Mouse (Mus musculus) G1E (cell line): ENCODE results near the gene Lipa. TPM values are rescaled to one million over a fixed set of nuclear protein-coding genes. Genes with fewer than 3 reads are reported as not detected.
A peak's percentile ranks its signal among the peaks of the same experiment; 100 is the strongest.

Source experiments
- ATAC-seq: 2 replicates; pipeline ENCODE4 v1.8.0; 2016; ENCODE audit warnings: mild to moderate bottlenecking; ENCODE audit not compliant: insufficient number of reproducible peaks, poor library complexity, low FRiP score, severe bottlenecking; ENCODE audit errors: extremely low read depth
- DNase-seq: peaks from one replicate; pipeline ENCODE4 v3.0.0; 2012; ENCODE audit warnings: low spot score
- H3K27me3 ChIP-seq: 2 replicates; pipeline ENCODE4 v1.6.1; 2012; ENCODE audit warnings: mild to moderate bottlenecking, low read length, inconsistent platforms; ENCODE audit not compliant: insufficient read depth
- H3K36me3 ChIP-seq: replicated peaks from 2 replicates; pipeline ENCODE3; 2012; ENCODE audit warnings: mild to moderate bottlenecking, inconsistent platforms
- H3K4me1 ChIP-seq: 2 replicates; pipeline ENCODE4 v1.6.1; 2012; ENCODE audit warnings: low read depth, low read length, inconsistent platforms, mixed read lengths; ENCODE audit not compliant: insufficient read depth
- H3K4me3 ChIP-seq: 2 replicates; pipeline ENCODE4 v1.5.1; 2012; ENCODE audit warnings: low read depth, mild to moderate bottlenecking, inconsistent platforms, low read length, moderate library complexity, mixed read lengths
- H3K9me3 ChIP-seq: replicated peaks from 2 replicates; pipeline ENCODE4 v1.6.1; 2012; ENCODE audit warnings: inconsistent platforms
- CTCF ChIP-seq: IDR thresholded peaks from 2 replicates; pipeline ENCODE4 v1.5.1; 2012; ENCODE audit warnings: low read depth, low read length, inconsistent platforms, mixed read lengths
- GATA1 ChIP-seq: IDR thresholded peaks from 2 replicates; pipeline ENCODE4 v1.6.1; 2012; ENCODE audit warnings: borderline replicate concordance, low read length, inconsistent platforms, mixed read lengths
- GATA2 ChIP-seq: IDR thresholded peaks from 2 replicates; pipeline ENCODE4 v1.6.1; 2012; ENCODE audit warnings: low read depth, low read length, inconsistent platforms, borderline replicate concordance
- POLR2AphosphoS5 ChIP-seq: IDR thresholded peaks from 2 replicates; pipeline ENCODE4 v1.6.1; 2012; ENCODE audit warnings: low read depth, low read length, inconsistent platforms; ENCODE audit not compliant: insufficient replicate concordance
- TAL1 ChIP-seq: conservative IDR thresholded peaks from 2 replicates; pipeline ENCODE4 v1.6.1; 2012; ENCODE audit warnings: low read depth, low read length, inconsistent platforms, mixed read lengths
- polyA plus RNA-seq: library from polyadenylated mRNA; stranded (reverse); fragments of >175 nt; gene quantifications from 2 replicates; pipeline ENCODE4 v1.2.3, GENCODE M21; 2012
- total RNA-seq, 2 experiments: library from RNA; stranded (forward) in 1 of 2; stranded (reverse) in 1 of 2; fragments of 200-1000 nt in 1 of 2; fragments of >200 nt in 1 of 2; fragmentation: Nextera tagmentation in 1 of 2; gene quantifications; 2 replicates each; pipeline ENCODE4 v1.2.3; 2014 to 2017

The Lipa gene
- total and polyA plus RNA-seq, 3 experiments: 0.22 TPM; not detected in 2

- Histone ChIP-seq H3K27me3 (no peaks in the 10 kb centered on the region), H3K4me1 (no peaks in the 10 kb centered on the region), H3K36me3 (no peaks in the 10 kb centered on the region), H3K4me3 (no peak overlapping the region), H3K9me3 (no peaks in the 10 kb centered on the region)
- DNase-seq (no peak), ATAC-seq (no peak)
- TF ChIP-seq GATA1: no peak
- no peak for TF ChIP-seq TAL1
- TF ChIP-seq GATA2: no peak
- TF ChIP-seq POLR2AphosphoS5: no peak
- no peak for TF ChIP-seq CTCF
These were observed 22.0 kb downstream of the Lipa start for GRCm38 (mm10) chr19:34505161-34505721.

DNA sequence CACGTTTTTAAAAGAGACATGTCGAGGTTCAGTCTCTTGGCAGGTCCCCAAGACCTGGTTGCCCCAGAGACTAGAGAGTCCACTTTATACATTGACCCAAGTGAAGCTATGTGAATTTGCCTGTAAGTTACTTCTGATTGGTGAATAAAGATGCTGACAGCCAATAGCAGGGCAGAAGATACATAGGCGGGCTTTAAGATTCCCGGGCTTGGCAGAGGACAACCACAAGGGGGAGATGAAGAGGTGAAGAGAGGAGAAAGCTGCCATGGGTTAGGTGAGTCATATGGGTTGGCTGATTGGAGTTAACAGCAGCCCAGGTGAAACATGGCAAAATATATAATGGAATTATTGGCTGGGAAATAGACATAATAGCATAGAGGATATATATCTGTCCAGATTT is 26.5 kb downstream of the Lipa start:
- no peaks in the 10 kb centered on the region for H3K4me1 ChIP-seq
- H3K27me3 ChIP-seq: no peaks in the 10 kb centered on the region
- H3K4me3 ChIP-seq: no peak overlapping the region
- peak; percentile 10; the same call in 1 of the 2 replicates for TF ChIP-seq CTCF
- TF ChIP-seq GATA1: no peak
- no peak for TF ChIP-seq GATA2
- no peaks in the 10 kb centered on the region for H3K36me3 ChIP-seq
- peak; percentile 6 for DNase-seq
- no peak; the same call in 1 of the 2 replicates for ATAC-seq
- no peaks in the 10 kb centered on the region for H3K9me3 ChIP-seq

GRCm38 (mm10) chr19:34496353-34496752 is 30.9 kb downstream of the Lipa start:
- Histone ChIP-seq H3K4me3 (no peak overlapping the region), H3K9me3 (no peaks in the 10 kb centered on the region), H3K36me3 (no peaks in the 10 kb centered on the region), H3K27me3 (no peaks in the 10 kb centered on the region), H3K4me1 (no peaks in the 10 kb centered on the region)
- DNase-seq (no peak), ATAC-seq (no peak)
- TF ChIP-seq GATA1 (no peak), TAL1 (no peak), POLR2AphosphoS5 (no peak), GATA2 (no peak), CTCF (no peak)

DNA sequence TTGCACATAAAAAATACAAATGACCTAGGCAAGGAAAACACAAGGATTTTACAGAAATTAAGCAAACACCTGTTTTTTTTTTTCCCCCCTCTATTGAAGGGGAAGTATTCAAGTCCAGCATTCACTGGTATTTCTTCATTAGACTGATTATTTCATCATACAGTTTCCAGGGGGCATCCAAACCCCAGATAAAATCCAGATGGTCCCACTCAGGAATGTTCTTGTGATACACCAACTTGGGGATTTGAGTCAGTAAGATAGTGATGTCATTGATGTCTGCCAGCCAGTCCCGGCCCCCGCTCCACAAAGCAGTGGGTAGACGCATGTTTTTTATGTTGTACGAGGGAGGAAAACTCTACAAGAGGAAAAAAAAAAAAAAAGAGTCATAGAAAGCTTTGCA is 33.4 kb downstream of the Lipa start:
- Histone ChIP-seq H3K9me3 (no peaks in the 10 kb centered on the region), H3K27me3 (no peaks in the 10 kb centered on the region), H3K36me3 (no peaks in the 10 kb centered on the region), H3K4me1 (no peaks in the 10 kb centered on the region), H3K4me3 (no peak overlapping the region)
- no peak for DNase-seq
- ATAC-seq: no peak
- no peak for TF ChIP-seq CTCF
- no peak for TF ChIP-seq GATA1

GRCm38 (mm10) chr19:34483547-34483946 is 43.7 kb downstream of the Lipa start:
- ATAC-seq (no peak), DNase-seq (peak; percentile 10)
- H3K9me3 ChIP-seq: no peaks in the 10 kb centered on the region
- H3K4me3 ChIP-seq: no peak overlapping the region
- H3K4me1 ChIP-seq: no peaks in the 10 kb centered on the region
- H3K36me3 ChIP-seq: no peaks in the 10 kb centered on the region
- H3K27me3 ChIP-seq: no peaks in the 10 kb centered on the region
- TF ChIP-seq CTCF (no peak), GATA2 (no peak), TAL1 (no peak)

DNA sequence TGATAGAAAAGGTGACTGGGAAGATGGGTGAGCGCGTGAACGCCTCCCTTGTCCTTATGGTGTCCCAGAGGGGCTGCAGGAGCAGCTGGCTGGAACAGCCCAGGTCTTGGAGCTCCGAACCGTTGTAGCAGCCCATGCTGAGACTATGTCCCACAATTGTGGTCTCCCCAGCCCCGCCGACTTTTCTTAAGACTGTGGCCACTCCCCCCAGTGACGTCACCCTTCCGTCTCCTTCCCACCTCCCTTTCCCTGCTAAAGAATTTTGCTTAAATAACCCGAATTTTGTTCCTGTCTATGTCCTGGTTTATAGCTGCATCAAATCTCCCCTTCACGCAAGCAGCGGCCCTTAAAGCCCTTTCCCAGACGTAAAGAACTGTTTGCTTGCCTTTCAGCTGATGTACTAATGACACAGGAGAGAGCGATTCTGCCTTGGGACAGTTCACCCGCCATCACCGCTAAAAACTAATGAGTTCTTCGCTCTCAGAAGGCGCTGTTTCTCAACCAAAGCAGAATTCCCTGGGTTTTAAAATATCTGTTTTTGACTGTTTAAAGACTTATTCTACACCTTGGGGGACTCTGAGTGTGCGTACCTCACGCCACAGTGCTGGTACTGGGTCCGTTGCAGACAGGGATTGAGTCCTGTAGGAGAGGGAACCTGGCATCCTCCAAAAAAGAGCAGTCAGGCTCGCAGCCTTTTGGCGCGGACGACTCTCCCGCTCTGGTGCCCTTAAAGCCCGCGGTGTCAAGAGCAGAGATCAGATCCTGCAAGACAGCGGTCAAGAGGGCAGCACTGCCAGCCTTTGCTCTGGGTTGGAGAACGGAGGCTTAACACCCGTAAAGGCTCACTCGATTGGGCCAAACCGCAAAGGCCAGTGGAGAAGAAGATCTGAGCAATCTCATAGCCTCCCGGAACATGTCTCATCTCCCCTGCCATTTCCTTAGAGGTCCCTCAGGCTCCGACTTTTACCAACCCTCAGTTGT is 52.0 kb downstream of the Lipa start, which contains the start of gene Ch25h:
TSS of gene Ch25h (minus strand) at position 174 of the 981 bp plus-strand sequence.
- Histone ChIP-seq H3K4me3 (no peak within 1 kb of the TSS), H3K4me1 (peaks cover 8% of the 10 kb centered on the region; the same call in 1 of the 2 replicates), H3K27me3 (peaks cover 27% of the 10 kb centered on the region), H3K36me3 (no peaks in the 10 kb centered on the region), H3K9me3 (no peaks in the 10 kb centered on the region)
- ATAC-seq (no peak), DNase-seq (no peak)
- TF ChIP-seq GATA2 (no peak), TAL1 (no peak), CTCF (no peak), GATA1 (no peak), POLR2AphosphoS5 (no peak)
